Mouse (Mus musculus) ES-Bruce4 (cell line): ENCODE results near the gene Cux1.

Experiments used
- CTCF ChIP-seq: IDR thresholded peaks from one replicate; pipeline ENCODE4 v1.8.1; 2011; ENCODE audit warnings: low read depth, low read length
- EP300 ChIP-seq: IDR thresholded peaks from 2 replicates; pipeline ENCODE4 v1.6.1; 2011; ENCODE audit warnings: low read depth, low read length; ENCODE audit not compliant: insufficient read depth

DNA sequence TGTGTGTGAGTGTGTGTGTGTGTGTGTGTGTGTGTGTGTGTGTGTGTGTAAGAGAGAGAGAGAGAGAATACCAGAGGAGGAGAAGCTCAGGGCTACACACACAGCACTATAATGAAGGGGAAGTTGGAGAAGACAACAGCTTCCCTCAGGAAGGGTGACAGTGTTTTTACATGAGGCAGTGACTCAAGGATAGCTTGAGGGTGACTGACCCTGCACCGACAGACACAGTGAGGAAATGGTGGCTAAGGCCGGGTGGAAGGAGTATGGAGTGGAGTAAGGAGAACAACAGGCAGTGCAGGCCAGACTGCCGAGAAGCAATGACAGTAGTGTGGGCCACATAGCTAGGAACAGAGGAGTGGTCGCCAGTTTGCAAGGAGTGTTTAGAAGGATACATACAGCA is 137.6 kb downstream of the Cux1 start:
- TF ChIP-seq EP300 = no peak
- no peak for TF ChIP-seq CTCF
